Mouse (Mus musculus) frontal cortex, postnatal 14 days (tissue): ENCODE data around the gene Jaml.
"Not testable (repeated sequence)": the region's sequence is repeated elsewhere in the genome, so short reads cannot be mapped to it uniquely, and the experiment has no call there.

Source experiments
- DNase-seq, 2 experiments: peaks; one replicate each; pipeline ENCODE4 v3.0.0; 2022; ENCODE audit warnings: low spot score in 2 of 2

The Jaml gene

GRCm38 (mm10) chr9:45079011-45079410, at the start of gene Jaml:
TSS of gene Jaml (plus strand) at chr9:45079183.
- no peak for DNase-seq

GRCm38 (mm10) chr9:45030341-45030740, 48.6 kb upstream of the Jaml start:
- no peak for DNase-seq

- DNase-seq: no peak
These were observed 46.7 kb upstream of the Jaml start for GRCm38 (mm10) chr9:45032261-45032660.

GRCm38 (mm10) chr9:45034526-45034925, 44.5 kb upstream of the Jaml start:
- DNase-seq: no peak

- DNase-seq: not testable (repeated sequence)
These were observed 41.2 kb upstream of the Jaml start for GRCm38 (mm10) chr9:45037803-45038202.

GRCm38 (mm10) chr9:45039499-45039898, 39.5 kb upstream of the Jaml start, which contains the start of gene Mpzl2:
TSS of gene Mpzl2 (plus strand) at chr9:45039799.
- no peak for DNase-seq

GRCm38 (mm10) chr9:45040066-45040845, 38.7 kb upstream of the Jaml start:
- no peak for DNase-seq

GRCm38 (mm10) chr9:45041131-45041838, 37.7 kb upstream of the Jaml start:
- no peak for DNase-seq

- no peak for DNase-seq
These were observed 36.8 kb upstream of the Jaml start for GRCm38 (mm10) chr9:45042056-45042720.

- DNase-seq: no peak
These were observed 36.0 kb upstream of the Jaml start for GRCm38 (mm10) chr9:45042947-45043346.

GRCm38 (mm10) chr9:45046973-45047372, 32.0 kb upstream of the Jaml start:
- DNase-seq: no peak

- peak in 1 of 2 experiments; percentile 5 for DNase-seq
These were observed 30.5 kb upstream of the Jaml start for GRCm38 (mm10) chr9:45048511-45048910.

- no peak for DNase-seq
These were observed 29.3 kb upstream of the Jaml start for GRCm38 (mm10) chr9:45049731-45050130.

- DNase-seq: no peak
These were observed 28.7 kb upstream of the Jaml start for GRCm38 (mm10) chr9:45050301-45050700.

- peak; percentile 79 to 83 for DNase-seq
These were observed 23.8 kb upstream of the Jaml start, which contains the start of gene Mpzl3 for GRCm38 (mm10) chr9:45055082-45055713. TSS of gene Mpzl3 (plus strand) at chr9:45055186.

GRCm38 (mm10) chr9:45058304-45058940, 20.6 kb upstream of the Jaml start:
- DNase-seq: no peak

- DNase-seq: no peak
These were observed 18.8 kb upstream of the Jaml start for GRCm38 (mm10) chr9:45060151-45060550.

GRCm38 (mm10) chr9:45062677-45063076, 16.3 kb upstream of the Jaml start:
- no peak for DNase-seq

GRCm38 (mm10) chr9:45064421-45064820, 14.6 kb upstream of the Jaml start:
- DNase-seq: no peak

GRCm38 (mm10) chr9:45066735-45067134, 12.2 kb upstream of the Jaml start:
- no peak for DNase-seq

- DNase-seq: no peak
These were observed 7.2 kb upstream of the Jaml start for GRCm38 (mm10) chr9:45071800-45072199.
